Comparison of ENCODE assay signal across 19 mouse cellular contexts in the genomic region with DNA sequence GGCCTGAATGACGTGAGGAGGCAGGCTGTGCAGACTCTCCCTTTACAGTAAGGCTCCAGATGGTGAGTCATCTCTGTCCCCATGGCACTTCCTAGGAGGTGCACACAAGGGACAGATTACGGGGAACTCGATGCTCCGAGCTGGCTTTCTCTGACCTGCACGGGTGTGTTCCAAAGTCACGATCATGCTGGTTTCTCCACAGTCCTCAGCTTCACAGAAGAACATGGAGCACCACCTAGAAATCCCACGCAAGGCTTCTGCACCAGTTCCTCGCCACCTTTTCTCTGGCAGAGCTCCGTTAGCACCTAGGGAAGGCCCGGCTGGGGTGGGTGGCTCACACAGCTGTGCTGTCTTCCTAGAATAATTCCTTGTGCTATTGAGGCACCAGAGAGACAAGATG. TPM values are rescaled to one million over a fixed set of nuclear protein-coding genes. Genes with fewer than 3 reads are reported as not detected.
A peak's percentile ranks its signal among the peaks of the same experiment; 100 is the strongest.
DNase-seq lines count a peak whose midpoint lies in the region; TF ChIP-seq lines count a peak whose summit lies in the region.
"Had no signal": no experiment of that assay in that cellular context is flagged by ENCODE, and none has a peak within 500 bp of the region (broad histone marks: within the 10 kb centered on the region; RNA-seq: fewer than 3 reads in every experiment).

No protein-coding gene starts in this region.

- TF ChIP-seq POLR2A in kidney, adult 2 months (IDR thresholded peaks at IDR 0.05; ENCODE audit: low read depth, low read length) = no peak

- no peak overlapping the region for H3K27ac ChIP-seq in kidney, adult 2 months (ENCODE audit: insufficient read depth, low read depth, low read length)
- H3K27ac ChIP-seq: embryonic facial prominence, embryonic 12.5 days; gastrocnemius, adult 2 months; hindbrain, embryonic 15.5 days; limb, embryonic 13.5 days; lung, embryonic 15.5 days; neural tube, embryonic 13.5 days had no signal

- no peak overlapping the region for H3K4me3 ChIP-seq in kidney, adult 2 months (ENCODE audit: insufficient read depth, low read depth, low read length)
- H3K4me3 ChIP-seq: embryonic facial prominence, embryonic 12.5 days; gastrocnemius, adult 2 months; hindbrain, embryonic 15.5 days; limb, embryonic 13.5 days; lung, embryonic 15.5 days; megakaryocyte, embryonic 14.5 days; neural tube, embryonic 13.5 days had no signal

- no peak for TF ChIP-seq CTCF in kidney, adult 2 months (conservative IDR thresholded peaks at IDR 0.05; ENCODE audit: insufficient read depth, insufficient read length, low read depth, low read length)

- no peaks in the 10 kb centered on the region for H3K36me3 ChIP-seq in kidney, adult 2 months (ENCODE audit: control insufficient read depth, insufficient read depth, low read length)
- H3K36me3 ChIP-seq: embryonic facial prominence, embryonic 12.5 days; hindbrain, embryonic 15.5 days; limb, embryonic 13.5 days; lung, embryonic 15.5 days; neural tube, embryonic 13.5 days had no signal

- H3K27me3 ChIP-seq in kidney, adult 2 months (replicated peaks; ENCODE audit: control insufficient read depth, insufficient read depth, low read length) = no peaks in the 10 kb centered on the region
- H3K27me3 ChIP-seq: hindbrain, embryonic 15.5 days; limb, embryonic 13.5 days; lung, embryonic 15.5 days; neural tube, embryonic 13.5 days had no signal

- H3K4me1 ChIP-seq in kidney, adult 2 months (ENCODE audit: control insufficient read depth, insufficient read depth, low read length) = peaks cover 1% of the 10 kb centered on the region; the same call in 1 of the 2 replicates

- DNase-seq in layer of hippocampus, adult 9-11 months = peak; percentile 19
- DNase-seq in layer of hippocampus, postnatal 10 days (ENCODE audit: low spot score in 2 of 2) = no peak
- peak; percentile 43 for DNase-seq in urinary bladder, postnatal 14 days (ENCODE audit: low spot score)
- DNase-seq in urinary bladder, adult 18-20 months (ENCODE audit: low spot score in 2 of 2) = no peak
- peak; percentile 79 to 81 for DNase-seq in left cerebral cortex, postnatal 36 days (ENCODE audit: low spot score in 2 of 2)
- DNase-seq in telencephalon, adult 2 months (ENCODE audit: low read depth, low spot score) = peak; percentile 70
- DNase-seq in embryo, embryonic 10 days (ENCODE audit: low spot score) = no peak
- no peak for DNase-seq in kidney, adult 2 months
- DNase-seq: adrenal gland, postnatal 25 days; cerebellum, postnatal 36 days; gastrocnemius, adult 2 months; heart, postnatal 10 days; kidney, adult 11 months had no signal

- WGBS in kidney, adult 2 months = 91% methylated on average over 10 of the region's 10 CpGs

- intact Hi-C loops in left cerebral cortex, postnatal 36 days (cut with DNase I) = no loop called here

RNA-seq across cellular contexts. Expression of gene Abcc4, which starts 43.9 kb away (rescaled TPM):
- 1 to 10 TPM; 7.4 to 7.7 TPM for total RNA-seq in layer of hippocampus, postnatal 10 days (2021)
- total RNA-seq in left cerebral cortex, postnatal 36 days (2021) = 10 to 100 TPM in 1 of 2 experiments, 1 to 10 TPM in 1; 8.4 to 13.6 TPM
- polyA plus RNA-seq in kidney, adult 2 months (2012; rRNA removed) = 30.8 and 31.3 TPM in 2 replicates

Comparison
In these comparisons a context has a peak if more than half of its experiments do, and no peak if none do; other contexts are left out.
1. DNase-seq: peak in layer of hippocampus, adult 9-11 months (single experiment), urinary bladder, postnatal 14 days (single experiment), left cerebral cortex, postnatal 36 days (2 of 2) and telencephalon, adult 2 months (single experiment); none in layer of hippocampus, postnatal 10 days (0 of 2), urinary bladder, adult 18-20 months (0 of 2), embryo, embryonic 10 days (single experiment) and kidney, adult 2 months (single experiment).